Mouse (Mus musculus): ENCODE measurements around the gene Syce1l. TPM values are rescaled to one million over a fixed set of nuclear protein-coding genes. Genes with fewer than 3 reads are reported as not detected.

Syce1l gene
- not detected in 2 replicates for polyA plus RNA-seq (2015; fragmentation: Nextera tagmentation; extraction: Ambion mirVana)

DNA sequence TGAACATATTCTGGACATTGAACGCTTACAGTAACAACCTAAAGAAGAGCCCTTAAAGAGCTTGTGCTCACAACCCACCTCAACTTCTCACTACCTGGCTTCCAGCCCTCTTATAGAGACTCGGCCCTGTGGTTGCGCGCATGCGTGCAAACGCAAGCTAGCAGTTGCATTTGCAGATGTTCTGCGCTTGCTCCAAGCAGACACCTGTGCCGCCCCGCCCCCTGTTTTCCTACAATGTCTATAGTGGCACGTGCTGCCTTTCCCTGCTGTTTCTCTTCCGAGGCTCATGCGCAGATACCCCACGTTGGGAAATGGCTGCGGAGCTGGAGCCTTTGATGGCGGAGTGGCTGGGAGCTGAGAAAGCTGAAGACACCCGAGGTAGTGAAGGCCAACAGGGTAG is at the start of gene Syce1l:
TSS of gene Syce1l (plus strand) at position 288 of the 400 bp plus-strand sequence.
- no peak for ATAC-seq (ENCODE audit: insufficient number of reproducible peaks, insufficient read depth, low FRiP score, low TSS enrichment, low read depth)
- 92% methylated on average over 16 of the region's 16 CpGs for WGBS
- H3K36me3 ChIP-seq: peaks cover 50% of the 10 kb centered on the region
- peaks cover 7% of the 10 kb centered on the region; the same call in 1 of the 2 replicates for H3K4me1 ChIP-seq
- no peak within 1 kb of the TSS for H3K27ac ChIP-seq
- H3K27me3 ChIP-seq: no peaks in the 10 kb centered on the region
- no peak within 1 kb of the TSS for H3K4me2 ChIP-seq
- no peak within 1 kb of the TSS for H3K4me3 ChIP-seq
- no peak within 1 kb of the TSS for H3K9ac ChIP-seq
- no peaks in the 10 kb centered on the region for H3K9me3 ChIP-seq

DNA sequence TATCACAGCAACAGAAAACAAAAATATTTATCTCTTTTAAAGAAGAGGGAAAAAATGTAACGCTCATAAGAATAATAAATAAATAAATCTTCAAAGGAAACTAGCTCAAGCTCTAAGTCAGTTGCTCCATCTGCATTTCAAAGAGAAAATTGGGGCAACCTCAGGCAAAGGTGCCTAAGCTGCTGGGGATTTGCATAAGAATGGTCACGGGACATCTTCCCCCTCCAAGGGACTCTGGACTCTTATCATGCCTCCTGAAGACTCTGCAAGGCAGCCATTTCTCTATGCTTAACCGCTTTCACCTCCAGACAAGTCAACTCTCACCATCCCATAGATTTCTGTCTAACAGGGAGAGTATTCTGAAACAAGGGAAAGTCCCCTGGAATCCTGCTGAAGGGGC is 44.6 kb upstream of the Syce1l start:
- H3K27me3 ChIP-seq: no peaks in the 10 kb centered on the region
- H3K27ac ChIP-seq: no peak overlapping the region
- no peak overlapping the region for H3K4me2 ChIP-seq
- WGBS: 52% methylated on average over 3 of the region's 3 CpGs
- no peaks in the 10 kb centered on the region for H3K9me3 ChIP-seq
- ATAC-seq (ENCODE audit: insufficient number of reproducible peaks, insufficient read depth, low FRiP score, low TSS enrichment, low read depth): no peak
- H3K4me1 ChIP-seq: no peaks in the 10 kb centered on the region
- no peaks in the 10 kb centered on the region for H3K36me3 ChIP-seq
- no peak overlapping the region for H3K4me3 ChIP-seq
- no peak overlapping the region for H3K9ac ChIP-seq

DNA sequence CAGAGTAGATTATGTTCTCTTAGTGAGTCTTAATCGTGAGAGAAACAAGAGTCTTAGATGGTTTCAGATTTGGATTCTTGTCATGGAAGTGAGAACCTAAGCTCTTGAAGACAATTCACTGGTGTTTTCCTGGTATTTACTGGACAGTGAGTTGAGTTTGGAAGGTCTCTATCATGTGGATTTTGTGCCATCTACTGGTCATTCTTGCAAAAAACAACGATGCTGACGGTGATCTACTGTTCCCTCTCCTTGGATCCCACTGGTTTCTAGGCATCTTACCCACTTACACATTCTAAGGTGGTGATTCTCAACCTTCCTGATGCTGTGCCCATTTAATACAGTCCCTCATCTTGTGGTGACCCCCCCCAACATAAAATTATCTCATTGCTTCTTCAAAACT is 10.4 kb upstream of the Syce1l start:
- ATAC-seq (ENCODE audit: insufficient number of reproducible peaks, insufficient read depth, low FRiP score, low TSS enrichment, low read depth): no peak

DNA sequence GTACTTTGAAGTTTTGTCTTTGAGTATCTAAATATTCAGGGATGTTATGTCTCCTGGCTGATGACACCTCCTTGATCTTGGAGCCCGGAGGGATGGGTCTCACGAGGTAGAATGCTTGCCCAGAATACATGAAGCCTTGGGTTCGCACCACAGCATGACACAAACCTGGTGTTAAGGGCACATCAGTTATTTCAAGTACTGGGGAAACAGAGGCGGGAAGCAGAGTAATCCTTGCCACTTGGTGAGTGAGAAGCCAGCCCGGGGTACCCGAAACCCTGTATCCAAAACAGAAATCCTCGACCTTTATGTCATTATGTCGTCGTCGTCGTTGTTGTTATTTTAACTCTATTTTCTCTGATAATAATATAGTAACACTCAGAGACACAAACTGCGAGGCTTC is 8.9 kb upstream of the Syce1l start:
- Histone ChIP-seq H3K4me2 (peak overlapping the region; percentile 98), H3K9ac (peak overlapping the region; percentile 47; the same call in 1 of the 2 replicates), H3K4me1 (peaks cover 15% of the 10 kb centered on the region), H3K27ac (no peak overlapping the region), H3K36me3 (peaks cover 15% of the 10 kb centered on the region), H3K9me3 (no peaks in the 10 kb centered on the region), H3K4me3 (peak overlapping the region; percentile 67), H3K27me3 (no peaks in the 10 kb centered on the region)
- no peak for ATAC-seq (ENCODE audit: insufficient number of reproducible peaks, insufficient read depth, low FRiP score, low TSS enrichment, low read depth)
- 32% methylated on average over 12 of the region's 12 CpGs for WGBS

More for the DNA sequence above, 10.4 kb upstream of the Syce1l start:
- Histone ChIP-seq H3K4me1 (peaks cover 15% of the 10 kb centered on the region), H3K36me3 (no peaks in the 10 kb centered on the region), H3K4me3 (no peak overlapping the region), H3K9me3 (no peaks in the 10 kb centered on the region), H3K4me2 (no peak overlapping the region), H3K27me3 (no peaks in the 10 kb centered on the region), H3K9ac (no peak overlapping the region), H3K27ac (no peak overlapping the region)
- WGBS: 4% methylated on average over 3 of the region's 3 CpGs

DNA sequence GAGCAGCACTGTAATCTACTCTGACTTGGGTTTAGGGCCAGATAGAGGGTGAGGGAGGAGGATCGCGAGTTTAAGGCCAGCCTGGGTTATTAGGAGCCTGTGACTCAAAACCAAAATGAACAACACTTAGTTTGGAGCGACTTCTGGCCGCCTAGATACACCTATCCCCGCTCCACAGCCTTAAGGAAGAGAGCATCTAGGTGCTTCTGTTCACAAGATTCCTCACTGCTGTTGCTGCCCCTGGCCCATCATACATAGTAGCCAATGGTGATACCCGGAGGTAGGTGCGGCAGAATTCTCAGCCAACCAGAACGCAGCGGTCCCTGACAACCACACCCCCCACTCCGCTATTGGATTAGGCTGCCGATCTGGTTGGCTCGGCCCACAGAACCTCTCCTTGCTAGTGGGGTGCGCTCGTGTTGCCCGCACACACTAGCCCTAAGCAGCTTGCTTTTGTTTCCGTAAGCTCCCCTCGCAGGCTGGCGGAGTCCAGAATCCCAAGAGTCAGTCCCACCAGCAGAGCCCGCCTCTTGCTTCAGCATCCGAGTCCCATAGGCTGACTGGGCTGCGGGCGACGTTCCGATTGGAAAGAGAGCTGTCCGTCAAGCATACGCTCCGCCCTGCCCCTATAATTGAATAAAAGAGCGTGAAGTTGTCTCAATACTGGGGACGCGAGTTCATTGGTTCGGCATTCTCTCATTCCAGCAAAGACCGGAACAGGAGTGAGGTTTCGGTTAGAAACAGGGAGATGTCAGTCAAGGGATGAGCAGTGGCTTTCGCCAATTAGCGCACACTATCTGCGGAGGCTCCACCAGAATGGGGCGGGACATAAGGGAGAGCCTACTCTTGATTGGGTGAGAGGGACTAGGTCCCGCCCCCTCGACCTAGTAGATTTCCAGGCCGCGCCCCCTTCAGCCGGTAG is 8.1 kb upstream of the Syce1l start, which contains the start of gene Mon1b:
TSS of gene Mon1b (plus strand) at position 918 of the 922 bp plus-strand sequence.
- Histone ChIP-seq H3K9me3 (no peaks in the 10 kb centered on the region), H3K27me3 (no peaks in the 10 kb centered on the region), H3K9ac (peak within 1 kb of the TSS; percentile 77), H3K4me1 (peaks cover 15% of the 10 kb centered on the region), H3K4me3 (peak within 1 kb of the TSS; percentile 67), H3K36me3 (peaks cover 23% of the 10 kb centered on the region), H3K27ac (peak within 1 kb of the TSS; percentile 90), H3K4me2 (peak within 1 kb of the TSS; percentile 98)
- WGBS: under 1% methylated on average over 42 of the region's 42 CpGs
- peak; percentile 98 for ATAC-seq (ENCODE audit: insufficient number of reproducible peaks, insufficient read depth, low FRiP score, low TSS enrichment, low read depth)

DNA sequence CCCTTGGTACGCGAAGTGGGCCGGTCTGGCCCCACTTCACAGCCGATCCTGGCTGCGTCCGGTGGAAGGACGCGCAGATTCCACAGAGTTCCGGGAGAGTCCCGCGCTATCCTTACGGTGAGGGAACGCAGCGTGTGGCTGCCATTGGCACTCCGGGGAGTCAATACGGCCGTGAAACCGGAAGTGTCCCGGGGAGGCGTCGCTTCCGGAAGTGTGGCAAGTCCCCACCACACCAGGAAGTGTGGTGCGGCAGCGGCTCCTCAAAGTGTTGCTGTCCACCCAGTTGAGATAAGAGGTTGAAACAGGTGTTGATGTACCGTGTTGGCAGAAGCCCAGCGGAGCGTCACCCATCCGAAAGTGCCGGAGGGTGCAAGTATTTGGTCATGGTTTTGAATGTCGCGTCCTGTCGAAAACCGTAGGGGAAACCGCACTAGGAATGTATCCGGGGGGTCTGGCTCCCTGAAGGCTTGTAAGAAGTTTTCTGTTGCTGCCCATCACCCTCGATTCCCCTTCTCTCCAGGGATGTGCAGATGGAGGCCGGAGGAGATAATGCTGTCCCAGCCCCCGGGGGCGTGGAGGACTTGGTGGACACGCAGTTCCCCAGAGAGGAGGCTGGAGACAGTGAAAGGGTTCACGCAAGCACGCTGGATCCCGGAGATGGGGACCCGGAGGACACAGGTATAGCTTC is 7.3 kb upstream of the Syce1l start:
- Histone ChIP-seq H3K4me1 (peaks cover 15% of the 10 kb centered on the region), H3K27me3 (no peaks in the 10 kb centered on the region), H3K9me3 (no peaks in the 10 kb centered on the region), H3K27ac (peak overlapping the region; percentile 90), H3K9ac (peak overlapping the region; percentile 77), H3K4me2 (peak overlapping the region; percentile 98), H3K36me3 (peaks cover 29% of the 10 kb centered on the region), H3K4me3 (peak overlapping the region; percentile 67)
- WGBS: under 1% methylated on average over 44 of the region's 44 CpGs
- peak; percentile 68 for ATAC-seq (ENCODE audit: insufficient number of reproducible peaks, insufficient read depth, low FRiP score, low TSS enrichment, low read depth)

DNA sequence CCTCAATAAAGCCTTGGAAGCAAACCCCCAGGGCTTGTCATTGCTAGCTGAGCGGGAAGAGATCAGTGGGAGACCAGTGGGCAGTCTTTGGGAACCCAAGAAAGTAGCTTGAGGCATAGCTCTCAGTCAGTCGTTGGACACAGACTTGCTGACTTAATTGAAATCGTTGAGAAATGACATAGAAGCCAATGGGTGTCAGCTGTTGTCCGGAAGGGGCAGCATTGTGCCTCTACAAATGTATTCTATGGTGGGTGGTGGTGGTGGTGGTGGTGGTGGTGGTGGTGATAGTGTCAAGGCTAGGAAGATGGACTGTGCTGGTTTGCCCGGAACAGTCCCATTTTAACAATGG is 6.8 kb upstream of the Syce1l start:
- H3K27ac ChIP-seq: no peak overlapping the region

DNA sequence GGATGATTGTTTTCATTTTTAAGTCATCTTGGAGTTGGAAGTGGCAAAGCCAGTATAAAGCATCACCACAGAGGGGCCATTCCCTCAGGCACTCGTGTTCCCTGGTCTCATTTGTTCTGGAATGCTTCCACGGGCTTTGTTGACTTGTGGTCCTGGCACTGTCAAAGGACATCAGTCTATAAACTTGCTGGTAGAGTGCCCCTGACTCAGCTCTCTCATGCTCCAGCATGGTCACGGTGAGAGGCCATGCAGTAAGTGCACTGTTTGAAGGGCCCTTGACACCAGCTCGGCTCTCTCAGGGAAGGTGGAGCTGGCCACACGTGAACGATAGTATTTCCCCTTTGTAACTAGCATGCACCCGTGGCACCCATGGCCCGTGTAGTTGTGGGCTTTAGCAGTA is 2.7 kb upstream of the Syce1l start:
- no peaks in the 10 kb centered on the region for H3K27me3 ChIP-seq
- peaks cover 53% of the 10 kb centered on the region for H3K36me3 ChIP-seq
- H3K4me3 ChIP-seq: no peak overlapping the region
- ATAC-seq (ENCODE audit: insufficient number of reproducible peaks, insufficient read depth, low FRiP score, low TSS enrichment, low read depth): no peak
- H3K9ac ChIP-seq: no peak overlapping the region
- H3K27ac ChIP-seq: no peak overlapping the region
- peaks cover 16% of the 10 kb centered on the region for H3K4me1 ChIP-seq
- 89% methylated on average over 8 of the region's 8 CpGs for WGBS
- no peak overlapping the region for H3K4me2 ChIP-seq
- H3K9me3 ChIP-seq: no peaks in the 10 kb centered on the region

More for the DNA sequence above, 6.8 kb upstream of the Syce1l start:
- H3K9ac ChIP-seq: peak overlapping the region; percentile 77
- no peak for ATAC-seq (ENCODE audit: insufficient number of reproducible peaks, insufficient read depth, low FRiP score, low TSS enrichment, low read depth)
- H3K36me3 ChIP-seq: peaks cover 34% of the 10 kb centered on the region
- H3K4me3 ChIP-seq: peak overlapping the region; percentile 67
- peak overlapping the region; percentile 98 for H3K4me2 ChIP-seq
- H3K4me1 ChIP-seq: peaks cover 15% of the 10 kb centered on the region
- no peaks in the 10 kb centered on the region for H3K9me3 ChIP-seq
- no peaks in the 10 kb centered on the region for H3K27me3 ChIP-seq
- 35% methylated on average over 5 of the region's 5 CpGs for WGBS

DNA sequence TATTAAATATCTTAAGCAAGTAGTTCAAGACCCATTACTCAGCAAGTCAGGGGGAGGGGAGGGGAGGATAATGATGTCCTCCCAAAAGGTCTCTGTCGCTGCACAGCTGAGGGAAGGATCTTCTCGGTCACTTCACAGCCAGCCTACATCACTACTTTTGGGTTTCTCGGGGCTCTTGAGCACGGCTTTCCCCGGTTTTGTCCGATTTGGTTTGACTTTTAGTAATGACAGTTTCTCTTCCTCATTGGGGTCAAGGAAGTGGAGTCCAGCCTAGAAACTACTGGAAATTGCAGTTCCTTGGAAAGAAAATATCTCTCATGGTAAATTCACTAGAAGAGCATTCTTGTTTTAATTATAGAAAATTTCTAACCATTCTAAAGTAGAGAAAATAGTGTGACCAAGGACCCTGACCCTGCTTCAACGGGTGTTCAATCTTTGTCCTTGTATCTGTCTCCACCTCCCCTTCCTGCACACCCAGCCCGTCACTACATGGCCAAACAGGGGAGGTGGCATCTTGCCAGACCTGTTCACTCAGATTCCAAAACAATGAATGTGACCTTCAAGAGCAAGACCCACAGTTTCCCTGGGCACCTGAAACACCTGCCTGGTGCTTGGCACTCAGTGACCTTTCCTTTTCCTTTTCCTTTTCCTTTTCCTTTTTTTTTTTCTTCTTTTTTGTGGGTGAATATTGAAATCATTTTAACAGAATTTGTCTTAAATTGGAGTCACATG is 632 bp downstream of the Syce1l start:
- H3K27me3 ChIP-seq: no peaks in the 10 kb centered on the region
- H3K36me3 ChIP-seq: peaks cover 43% of the 10 kb centered on the region
- H3K4me1 ChIP-seq: peaks cover 7% of the 10 kb centered on the region; the same call in 1 of the 2 replicates
- no peak for ATAC-seq (ENCODE audit: insufficient number of reproducible peaks, insufficient read depth, low FRiP score, low TSS enrichment, low read depth)
- no peak overlapping the region for H3K27ac ChIP-seq
- H3K9me3 ChIP-seq: no peaks in the 10 kb centered on the region
- H3K4me3 ChIP-seq: no peak overlapping the region
- no peak overlapping the region for H3K9ac ChIP-seq
- no peak overlapping the region for H3K4me2 ChIP-seq
- WGBS: 78% methylated on average over 8 of the region's 8 CpGs

DNA sequence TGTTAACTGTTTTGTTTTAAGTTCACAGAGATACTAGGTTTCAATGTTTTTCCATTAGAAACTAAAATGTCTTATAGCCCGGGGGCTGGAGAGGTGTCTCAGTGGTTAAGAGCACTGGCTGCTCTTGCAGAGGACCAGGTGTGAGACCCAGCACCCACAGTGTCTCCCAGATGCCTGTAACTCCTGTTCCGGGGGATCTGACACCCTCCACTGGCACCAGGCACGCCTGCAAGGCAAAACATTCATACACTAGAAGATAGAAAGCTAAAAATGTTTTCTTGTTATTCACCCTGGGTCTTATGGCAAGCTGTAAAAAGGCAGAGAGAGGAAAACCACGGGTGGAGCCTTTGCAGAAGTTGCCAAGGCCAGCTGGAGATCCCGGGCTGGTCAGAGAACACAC is 2.2 kb downstream of the Syce1l start:
- Histone ChIP-seq H3K27ac (no peak overlapping the region), H3K9me3 (no peaks in the 10 kb centered on the region), H3K4me3 (no peak overlapping the region), H3K36me3 (peaks cover 27% of the 10 kb centered on the region), H3K4me2 (no peak overlapping the region), H3K27me3 (no peaks in the 10 kb centered on the region), H3K9ac (no peak overlapping the region), H3K4me1 (peaks cover 7% of the 10 kb centered on the region; the same call in 1 of the 2 replicates)
- ATAC-seq (ENCODE audit: insufficient number of reproducible peaks, insufficient read depth, low FRiP score, low TSS enrichment, low read depth): no peak
- WGBS: 67% methylated on average over 5 of the region's 5 CpGs

DNA sequence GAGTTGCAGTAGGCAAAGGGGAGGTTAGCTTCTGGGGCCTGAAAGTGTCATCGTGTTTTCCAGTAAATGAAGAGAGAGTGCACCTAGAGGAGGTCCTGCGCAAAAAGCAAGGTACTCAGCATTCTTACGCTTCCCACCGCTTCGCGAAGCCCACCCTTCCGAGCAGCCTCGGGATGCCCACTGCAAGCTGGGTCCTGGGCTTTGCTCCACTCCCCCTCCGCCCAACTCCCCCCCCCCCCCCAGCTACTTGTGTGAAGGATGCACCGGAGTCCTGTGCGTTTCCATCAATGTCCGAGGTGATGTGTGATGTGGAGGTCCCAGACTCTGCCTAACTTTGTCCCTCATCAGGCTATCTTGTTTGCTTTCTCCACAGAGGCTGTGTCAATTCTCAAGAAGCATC is 9.4 kb downstream of the Syce1l start:
- Histone ChIP-seq H3K9ac (no peak overlapping the region), H3K27ac (no peak overlapping the region), H3K4me3 (no peak overlapping the region), H3K27me3 (no peaks in the 10 kb centered on the region), H3K36me3 (no peaks in the 10 kb centered on the region), H3K4me2 (no peak overlapping the region), H3K9me3 (no peaks in the 10 kb centered on the region), H3K4me1 (no peaks in the 10 kb centered on the region)
- ATAC-seq (ENCODE audit: insufficient number of reproducible peaks, insufficient read depth, low FRiP score, low TSS enrichment, low read depth): no peak
- WGBS: 88% methylated on average over 12 of the region's 12 CpGs

Data from embryonic facial prominence, embryonic 13.5 days (tissue).